Mouse (Mus musculus) heart, adult 11 months (tissue): Measurements from ENCODE around the gene Prrt1.

Source experiments
- DNase-seq: peaks from one replicate; pipeline ENCODE4 v3.0.0; 2022

Gene Prrt1

DNA sequence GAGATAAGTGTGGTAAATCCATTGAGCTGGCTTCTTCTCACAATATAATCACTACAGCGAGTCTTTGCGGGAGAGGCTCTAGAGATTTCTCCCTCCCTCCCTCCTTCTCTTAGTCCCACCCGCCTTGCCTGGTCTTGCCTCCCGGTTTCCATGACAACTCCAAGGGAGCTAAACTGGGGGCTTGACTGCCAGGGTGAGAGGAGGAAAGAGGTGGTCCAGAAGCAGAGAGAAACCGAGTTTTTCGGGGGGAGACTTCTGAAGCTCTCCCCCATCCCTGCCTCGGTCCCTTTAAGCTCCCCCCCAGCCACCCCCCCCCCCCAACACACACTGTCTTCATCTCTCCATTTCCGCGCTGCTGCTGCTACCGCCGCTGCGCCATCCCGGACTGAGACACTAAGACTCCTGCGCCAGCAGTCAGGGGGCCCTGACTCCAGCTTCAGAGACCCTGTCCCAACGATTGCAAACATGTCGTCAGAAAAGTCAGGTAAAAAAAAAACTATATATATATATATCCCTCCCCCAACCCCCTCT lies at the start of gene Prrt1:
Prrt1 (plus strand) TSS at position 313 of the 531 bp plus-strand sequence.
- peak; percentile 95 for DNase-seq

- DNase-seq, result peak; percentile 93
Measured at GRCm38 (mm10) chr17:34582528-34582927, 46.8 kb upstream of the Prrt1 start.

- peak; percentile 97 for DNase-seq
Measured at GRCm38 (mm10) chr17:34583397-34583796, 45.9 kb upstream of the Prrt1 start.

DNA sequence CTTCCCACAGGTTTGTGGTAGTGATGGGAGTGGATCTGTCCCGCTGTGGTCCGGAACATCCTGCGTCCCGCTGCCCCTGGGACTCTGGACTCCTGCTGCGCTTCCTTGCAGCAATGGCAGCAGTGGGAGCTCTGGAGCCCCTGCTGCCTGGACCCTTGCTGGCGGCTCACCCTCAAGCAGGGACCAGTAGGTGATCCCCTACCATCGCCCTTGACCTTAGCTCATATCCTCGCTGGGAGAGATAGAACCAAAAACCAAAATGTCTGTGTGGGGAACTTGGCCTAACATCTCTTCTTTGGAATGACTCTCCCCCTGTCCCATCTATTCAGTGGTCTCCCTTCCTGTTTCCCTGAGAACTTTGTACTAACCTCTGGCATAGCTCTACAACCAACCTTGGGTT lies 45.5 kb upstream of the Prrt1 start:
- DNase-seq, result peak; percentile 91

DNA sequence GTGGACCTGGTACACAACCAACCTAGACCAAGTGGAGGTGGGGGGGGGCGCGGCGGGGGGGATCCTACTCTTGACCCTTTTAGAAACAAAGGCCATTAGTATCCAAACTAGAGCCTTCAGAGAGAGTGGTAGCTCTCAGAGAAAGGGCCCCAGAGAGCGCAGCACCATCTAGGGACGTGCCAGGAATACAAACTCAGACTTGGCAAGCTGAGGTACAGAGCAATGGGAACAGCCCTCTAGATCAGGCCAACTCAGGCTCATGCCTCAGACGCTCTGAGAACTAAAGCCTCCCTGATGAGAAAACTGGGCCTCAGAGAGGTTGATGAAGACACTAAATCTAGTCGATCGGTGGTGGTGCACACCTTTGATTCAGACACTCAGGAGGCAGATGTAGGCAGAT lies 44.2 kb upstream of the Prrt1 start:
- no peak for DNase-seq

DNA sequence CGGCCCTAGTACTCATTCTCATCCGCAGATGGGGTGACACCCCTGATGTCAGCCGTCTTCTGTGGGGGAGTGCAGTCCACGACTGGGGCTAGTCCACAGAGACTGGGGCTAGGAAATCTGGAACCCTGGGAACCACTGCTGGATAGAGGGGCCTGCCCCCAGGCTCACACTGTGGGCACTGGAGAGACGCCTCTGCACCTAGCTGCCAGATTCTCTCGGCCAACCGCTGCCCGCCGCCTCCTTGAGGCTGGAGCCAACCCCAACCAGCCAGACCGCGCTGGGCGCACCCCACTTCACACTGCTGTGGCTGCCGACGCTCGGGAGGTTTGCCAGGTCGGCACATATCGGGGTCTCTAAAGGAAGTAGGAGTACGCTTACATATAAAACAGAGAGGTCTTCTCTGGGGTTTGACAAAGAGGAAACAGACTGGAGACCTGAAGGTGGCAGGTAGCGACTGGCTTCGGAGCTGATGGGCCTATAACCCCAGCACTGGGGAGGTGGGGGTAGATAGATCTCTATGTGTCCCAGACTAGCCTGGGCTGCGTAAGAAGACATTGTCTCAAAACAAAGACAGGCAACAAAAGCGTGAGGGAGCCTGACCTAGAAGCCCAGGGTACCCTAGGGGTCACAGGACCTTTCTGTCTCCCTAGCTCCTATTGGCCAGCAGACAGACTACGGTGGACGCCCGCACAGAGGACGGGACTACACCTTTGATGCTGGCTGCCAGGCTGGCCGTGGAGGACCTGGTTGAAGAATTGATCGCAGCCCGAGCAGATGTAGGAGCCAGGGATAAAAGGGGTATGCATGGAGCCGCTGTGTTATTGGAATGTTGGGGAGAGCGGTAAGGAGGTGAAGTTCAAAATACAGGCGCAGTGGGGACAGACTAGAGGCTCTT lies 43.2 kb upstream of the Prrt1 start:
- peak; percentile 96 for DNase-seq

GRCm38 (mm10) chr17:34586796-34587422 lies 42.4 kb upstream of the Prrt1 start:
- peak; percentile 99 for DNase-seq

- peak; percentile 100 for DNase-seq
Measured at GRCm38 (mm10) chr17:34587423-34587811, 41.9 kb upstream of the Prrt1 start.

DNA sequence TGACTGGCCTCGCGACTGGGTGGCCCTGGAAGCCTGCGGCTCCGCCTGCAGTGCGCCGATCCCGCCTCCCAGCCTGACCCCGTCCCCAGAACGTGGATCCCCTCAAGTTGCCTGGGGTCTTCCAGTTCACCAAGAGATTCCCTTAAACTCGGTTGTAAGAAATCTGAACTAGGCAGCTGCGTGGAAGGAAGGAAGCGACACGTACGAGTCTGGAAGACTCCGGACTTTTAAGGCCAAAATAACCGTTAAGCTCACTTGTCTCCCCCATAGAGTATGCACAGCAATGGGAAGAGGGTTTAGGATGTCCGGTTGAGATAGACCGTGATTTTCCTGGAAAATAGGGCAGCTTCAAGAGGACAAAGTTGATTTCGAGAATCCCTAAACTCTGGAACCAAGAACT lies 41.5 kb upstream of the Prrt1 start:
- DNase-seq, result no peak

DNA sequence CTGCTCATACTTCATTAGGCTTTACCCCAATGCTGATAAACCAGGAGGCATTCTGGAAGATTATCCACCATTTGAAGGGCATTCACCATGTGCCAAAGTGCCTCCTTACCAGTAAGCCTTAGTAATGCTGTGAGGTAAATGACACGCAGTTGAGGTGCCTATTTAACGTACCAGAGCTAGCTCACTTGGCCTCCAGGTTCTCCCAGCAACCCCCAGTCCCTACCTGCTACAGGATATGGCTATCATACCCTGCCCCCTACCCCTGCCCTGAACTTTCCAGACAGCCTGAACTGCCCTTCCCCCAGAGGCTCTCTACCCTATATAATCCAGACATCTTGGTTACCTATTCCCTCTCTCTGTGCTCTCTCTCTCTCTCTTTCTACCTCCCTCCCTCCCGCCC lies 40.6 kb upstream of the Prrt1 start:
- DNase-seq, result peak; percentile 94

DNA sequence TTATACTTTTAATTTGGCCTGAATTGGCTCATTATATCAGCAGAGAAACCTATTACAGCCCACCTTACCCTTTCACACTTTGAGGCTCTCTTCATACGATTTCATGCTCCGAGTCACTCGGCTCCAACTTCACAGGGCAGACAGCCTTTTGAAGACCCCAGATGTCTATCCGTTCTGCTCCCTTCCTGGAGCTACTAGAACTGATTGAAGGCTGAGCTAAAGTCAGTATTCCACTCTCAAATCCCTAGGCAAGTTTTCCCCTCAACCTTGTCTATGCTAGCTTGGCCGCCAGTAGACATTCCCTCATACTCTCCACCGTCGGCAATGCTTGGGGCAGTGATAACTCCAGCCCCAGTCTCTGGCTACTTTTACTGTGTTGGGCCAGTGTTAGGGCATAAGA lies 40.1 kb upstream of the Prrt1 start:
- DNase-seq, result no peak

- peak; percentile 99 for DNase-seq
Measured at GRCm38 (mm10) chr17:34589681-34590101, 39.6 kb upstream of the Prrt1 start, which contains the start of gene Gpsm3. TSS of gene Gpsm3 (plus strand) at chr17:34589806.

DNA sequence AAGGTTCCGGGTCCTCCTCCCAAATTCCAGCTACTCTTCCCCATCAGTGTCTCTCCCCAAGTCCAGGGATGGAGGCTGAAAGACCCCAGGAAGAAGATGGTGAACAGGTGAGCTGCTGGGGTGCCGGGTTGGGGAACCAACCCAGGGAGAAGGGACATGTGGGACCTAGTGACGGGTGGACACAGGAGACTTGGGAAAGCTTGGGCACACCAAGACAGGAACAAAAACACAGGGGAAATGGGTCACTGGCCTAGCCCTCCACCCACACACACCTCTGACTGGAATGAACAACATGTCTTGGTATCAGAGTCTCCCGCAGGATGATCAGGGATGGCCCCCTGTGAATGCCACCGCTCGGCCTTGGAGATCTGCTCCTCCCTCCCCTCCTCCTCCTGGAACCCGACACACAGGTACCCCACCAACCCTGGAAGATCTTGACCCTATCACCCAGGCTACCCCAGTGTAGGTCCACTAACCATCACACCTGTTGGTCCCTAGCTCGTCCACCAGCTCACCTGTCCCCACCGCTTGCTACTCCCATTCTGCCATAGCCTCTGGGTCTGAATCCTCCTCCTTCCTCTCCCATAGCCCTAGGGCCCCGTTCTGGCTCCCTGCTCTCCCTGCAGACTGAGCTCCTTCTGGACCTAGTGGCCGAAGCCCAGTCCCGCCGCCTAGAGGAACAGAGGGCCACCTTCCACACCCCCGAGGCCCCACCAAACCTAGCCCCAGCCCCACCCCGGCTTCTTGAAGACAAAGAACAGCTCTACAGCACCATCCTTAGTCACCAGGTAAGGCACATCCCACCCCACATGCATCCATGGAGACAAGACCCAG lies 39.0 kb upstream of the Prrt1 start:
- DNase-seq, result peak; percentile 96

- peak; percentile 96 for DNase-seq
Measured at GRCm38 (mm10) chr17:34591029-34591993, 38.0 kb upstream of the Prrt1 start, which contains the start of gene Pbx2. TSS of gene Pbx2 (plus strand) at chr17:34591266.

GRCm38 (mm10) chr17:34591994-34592375 lies 37.3 kb upstream of the Prrt1 start:
- peak; percentile 99 for DNase-seq

DNA sequence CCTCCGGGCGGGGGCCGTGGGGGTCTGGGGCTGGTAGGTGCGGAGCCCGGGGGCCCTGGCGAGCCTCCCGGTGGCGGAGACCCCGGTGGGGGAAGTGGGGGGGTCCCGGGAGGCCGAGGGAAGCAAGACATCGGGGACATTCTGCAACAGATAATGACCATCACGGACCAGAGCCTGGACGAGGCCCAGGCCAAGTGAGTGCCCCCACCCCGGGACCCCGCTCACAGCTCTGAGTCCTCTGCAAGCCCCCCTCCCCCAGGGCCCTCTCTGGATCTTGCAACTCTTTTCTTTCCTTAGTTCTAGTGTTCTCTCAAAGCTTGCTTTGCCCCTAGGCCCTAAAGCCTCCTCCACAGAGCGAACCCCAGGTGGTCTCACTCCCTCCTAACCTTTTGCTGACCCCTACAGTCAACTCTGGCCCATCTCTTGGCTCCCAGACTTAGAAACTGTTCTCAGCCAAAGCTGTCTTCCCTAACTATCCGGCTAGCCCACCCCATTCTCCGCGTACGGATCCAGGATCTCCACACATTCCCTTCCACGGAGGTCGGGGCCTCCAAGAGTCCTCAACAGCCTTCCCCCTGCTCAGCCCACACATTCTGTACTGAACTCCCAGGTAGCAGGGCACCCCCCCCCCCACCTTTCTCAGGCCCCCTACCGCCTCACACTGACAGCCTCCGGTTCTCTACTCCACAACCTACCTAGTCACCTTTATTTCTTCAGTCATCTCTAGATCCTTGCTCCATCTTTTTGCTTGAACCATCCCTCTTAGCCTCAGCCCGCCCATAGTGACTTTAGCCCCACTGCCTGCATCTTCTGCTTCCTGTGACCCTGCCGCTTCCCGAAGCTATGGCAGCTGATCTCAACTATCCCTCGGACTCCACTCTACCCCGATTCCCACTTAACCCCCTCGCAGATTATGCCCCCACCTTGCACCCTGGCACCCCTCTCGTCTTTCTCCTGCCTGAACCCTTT lies 36.5 kb upstream of the Prrt1 start:
- peak; percentile 95 for DNase-seq

DNA sequence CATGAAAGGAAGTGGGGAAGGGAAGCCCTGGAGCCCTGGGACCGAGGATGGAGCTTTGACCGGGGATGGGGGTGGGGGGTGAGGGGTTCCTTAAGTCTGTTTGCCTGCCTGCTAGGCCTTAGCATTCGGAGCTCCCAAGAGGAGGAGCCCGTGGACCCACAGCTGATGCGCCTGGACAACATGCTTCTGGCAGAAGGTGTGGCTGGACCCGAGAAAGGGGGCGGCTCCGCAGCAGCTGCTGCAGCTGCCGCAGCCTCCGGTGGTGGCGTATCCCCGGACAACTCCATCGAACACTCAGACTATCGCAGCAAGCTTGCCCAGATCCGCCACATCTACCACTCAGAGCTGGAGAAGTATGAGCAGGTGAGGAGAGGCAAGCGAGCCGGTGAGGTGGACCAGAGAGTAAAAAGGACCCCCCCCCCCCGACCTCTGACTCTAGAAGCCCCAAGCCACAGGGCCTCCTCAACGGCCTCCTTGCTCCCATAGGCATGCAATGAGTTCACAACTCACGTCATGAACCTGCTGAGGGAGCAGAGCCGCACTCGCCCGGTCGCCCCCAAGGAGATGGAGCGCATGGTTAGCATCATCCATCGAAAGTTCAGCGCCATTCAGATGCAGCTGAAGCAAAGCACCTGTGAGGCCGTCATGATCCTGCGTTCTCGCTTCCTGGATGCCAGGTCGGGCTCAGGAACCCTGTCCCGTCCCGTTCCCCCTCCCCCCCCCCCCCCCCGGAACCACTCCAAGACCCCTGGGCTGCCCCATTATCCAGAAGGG lies 35.4 kb upstream of the Prrt1 start:
- DNase-seq, result peak; percentile 94

- no peak for DNase-seq
Measured at GRCm38 (mm10) chr17:34596098-34596497, 33.2 kb upstream of the Prrt1 start.

DNA sequence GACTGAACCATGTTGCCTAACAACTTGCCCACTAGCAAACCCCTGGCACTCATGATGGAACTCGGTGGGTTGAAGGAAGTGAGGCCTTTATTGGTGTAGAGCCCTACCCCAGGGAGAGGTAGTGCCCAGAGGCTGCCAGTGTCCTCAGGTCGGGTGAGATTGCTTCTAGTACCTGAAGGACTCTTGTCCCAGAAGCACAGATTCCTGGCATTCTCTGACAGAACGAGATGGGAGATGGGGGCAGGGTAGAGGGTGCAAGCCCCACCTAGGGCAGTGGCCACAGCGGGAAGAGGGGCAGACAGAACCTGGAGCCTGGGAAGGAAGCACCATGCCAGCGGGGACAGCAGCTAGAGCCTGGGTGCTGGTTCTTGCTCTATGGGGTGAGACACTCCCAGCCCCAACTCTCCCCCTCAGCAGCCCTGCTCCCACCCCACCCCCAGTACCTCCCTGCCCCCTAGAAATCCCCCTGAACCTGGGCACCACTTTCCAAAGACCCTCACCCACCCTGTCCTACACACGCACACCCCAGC lies 31.7 kb upstream of the Prrt1 start, which contains the start of gene Ager:
Ager (plus strand) TSS at position 297 of the 530 bp plus-strand sequence.
- DNase-seq, result no peak
